Mouse (Mus musculus) cerebellum, adult 2 months (tissue): Measurements from ENCODE around the gene Hoga1. TPM values are rescaled to one million over a fixed set of nuclear protein-coding genes. Genes with fewer than 3 reads are reported as not detected.
"Not testable (repeated sequence)": the region's sequence is repeated elsewhere in the genome, so short reads cannot be mapped to it uniquely, and the experiment has no call there.

Source experiments
- DNase-seq, 2 experiments: peaks; one replicate each; pipeline ENCODE4 v3.0.0; 2021
- H3K27ac ChIP-seq: fragments of 200-500 bp; 2 replicates; pipeline ENCODE4 v1.5.1; 2012; ENCODE audit warnings: low read length, control low read depth, inconsistent platforms; ENCODE audit not compliant: insufficient read depth
- H3K27me3 ChIP-seq: fragments of 200-500 bp; 2 replicates; pipeline ENCODE4 v1.6.1; 2012; ENCODE audit warnings: inconsistent platforms, mild to moderate bottlenecking, low read length, moderate library complexity; ENCODE audit not compliant: control insufficient read depth, insufficient read depth
- H3K4me1 ChIP-seq: fragments of 200-500 bp; 2 replicates; pipeline ENCODE4 v1.6.1; 2011; ENCODE audit warnings: low read length; ENCODE audit not compliant: control insufficient read depth, insufficient read depth
- H3K4me3 ChIP-seq: fragments of 200-500 bp; replicated peaks from 2 replicates; pipeline ENCODE3; 2011; ENCODE audit warnings: mild to moderate bottlenecking, low read depth, low read length, control low read depth; ENCODE audit not compliant: insufficient read depth
- CTCF ChIP-seq: fragments of 200-500 bp; IDR thresholded peaks from 2 replicates; pipeline ENCODE4 v1.5.1; 2011; ENCODE audit warnings: low read depth, mild to moderate bottlenecking, control low read depth, low read length, moderate library complexity, borderline replicate concordance; ENCODE audit not compliant: insufficient read depth
- POLR2A ChIP-seq: fragments of 200-500 bp; IDR thresholded peaks from 2 replicates; pipeline ENCODE4 v1.6.1; 2011; ENCODE audit warnings: low read length, control low read depth, borderline replicate concordance; ENCODE audit not compliant: insufficient read depth
- whole genome bisulfite sequencing: fragments of 180-500 bp; shearing (Covaris S2); methylation state at CpG from one replicate; pipeline ENCODE4 v1.1.7; 2018; 5-methylcytosine and 5-hydroxymethylcytosine counted together
- polyA plus RNA-seq: library from polyadenylated mRNA; depleted of rRNA; stranded (reverse); fragments of >200 nt; gene quantifications from 2 replicates; pipeline ENCODE4 v1.2.3, GENCODE M21; 2012

Hoga1 gene
- polyA plus RNA-seq, 1 experiment = 2.4 TPM

GRCm38 (mm10) chr19:42079006-42079405 is 33.6 kb downstream of the Hoga1 start:
- no peak overlapping the region for H3K4me3 ChIP-seq
- 95% methylated on average over 12 of the region's 12 CpGs for WGBS
- no peak for TF ChIP-seq CTCF
- no peak for TF ChIP-seq POLR2A

GRCm38 (mm10) chr19:42079950-42080349 is 34.5 kb downstream of the Hoga1 start:
- no peak for DNase-seq
- Histone ChIP-seq H3K27ac (no peak overlapping the region), H3K4me3 (no peak overlapping the region), H3K27me3 (no peaks in the 10 kb centered on the region), H3K4me1 (no peaks in the 10 kb centered on the region)
- 74% methylated on average over 5 of the region's 5 CpGs for WGBS
- TF ChIP-seq POLR2A (no peak), CTCF (no peak)

More at GRCm38 (mm10) chr19:42079006-42079405, 33.6 kb downstream of the Hoga1 start:
- Histone ChIP-seq H3K27ac (no peak overlapping the region), H3K4me1 (no peaks in the 10 kb centered on the region), H3K27me3 (no peaks in the 10 kb centered on the region)
- no peak for DNase-seq

- Histone ChIP-seq H3K27me3 (no peaks in the 10 kb centered on the region), H3K4me3 (no peak overlapping the region), H3K4me1 (no peaks in the 10 kb centered on the region), H3K27ac (no peak overlapping the region)
- WGBS = 63% methylated on average over 11 of the region's 11 CpGs
- TF ChIP-seq POLR2A (no peak), CTCF (no peak)
- no peak for DNase-seq
Measured at GRCm38 (mm10) chr19:42080469-42080868, 35.1 kb downstream of the Hoga1 start.

- WGBS = 94% methylated on average over 5 of the region's 5 CpGs
- not testable (repeated sequence) for H3K27ac ChIP-seq, H3K4me1 ChIP-seq, H3K27me3 ChIP-seq, H3K4me3 ChIP-seq, DNase-seq
Measured at GRCm38 (mm10) chr19:42081613-42082012, 36.2 kb downstream of the Hoga1 start.

- H3K4me3 ChIP-seq = peak overlapping the region; percentile 98
- DNase-seq = no peak
- 4% methylated on average over 10 of the region's 10 CpGs for WGBS
- TF ChIP-seq CTCF = no peak
- TF ChIP-seq POLR2A = no peak
- H3K27me3 ChIP-seq = no peaks in the 10 kb centered on the region
- peak overlapping the region; percentile 13; the same call in 1 of the 2 replicates for H3K27ac ChIP-seq
- 0 out of 2 replicates have a peak, but pooled peaks cover 4% of the 10 kb centered on the region for H3K4me1 ChIP-seq
Measured at GRCm38 (mm10) chr19:42085690-42086089, 40.3 kb downstream of the Hoga1 start.

GRCm38 (mm10) chr19:42086166-42086565 is 40.8 kb downstream of the Hoga1 start, which contains the start of gene Morn4:
Gene Morn4 (minus strand): TSS chr19:42086357.
- WGBS = 0% methylated on average over 21 of the region's 21 CpGs
- no peaks in the 10 kb centered on the region for H3K27me3 ChIP-seq
- DNase-seq = peak; percentile 93 to 94
- TF ChIP-seq POLR2A = peak; percentile 83
- no peak for TF ChIP-seq CTCF
- peak within 1 kb of the TSS; percentile 13 for H3K27ac ChIP-seq
- 0 out of 2 replicates have a peak, but pooled peaks cover 4% of the 10 kb centered on the region for H3K4me1 ChIP-seq
- H3K4me3 ChIP-seq = peak within 1 kb of the TSS; percentile 98

GRCm38 (mm10) chr19:42089103-42089747 is 43.8 kb downstream of the Hoga1 start:
- no peaks in the 10 kb centered on the region for H3K27me3 ChIP-seq
- peak overlapping the region; percentile 17; the same call in 1 of the 2 replicates for H3K27ac ChIP-seq
- DNase-seq = peak; percentile 58 to 59
- no peak for TF ChIP-seq CTCF
- peak; percentile 29; the same call in 1 of the 2 replicates for TF ChIP-seq POLR2A
- H3K4me3 ChIP-seq = peak overlapping the region; percentile 20
- 21% methylated on average over 14 of the region's 14 CpGs for WGBS
- H3K4me1 ChIP-seq = 0 out of 2 replicates have a peak, but pooled peaks cover 4% of the 10 kb centered on the region

- WGBS = under 1% methylated on average over 52 of the region's 55 CpGs
- peak within 1 kb of the TSS; percentile 17; the same call in 1 of the 2 replicates for H3K27ac ChIP-seq
- peak within 1 kb of the TSS; percentile 61 for H3K4me3 ChIP-seq
- H3K27me3 ChIP-seq = no peaks in the 10 kb centered on the region
- DNase-seq = peak; percentile 98 to 100
- TF ChIP-seq POLR2A = peak; percentile 42; the same call in 1 of the 2 replicates
- TF ChIP-seq CTCF = no peak
- H3K4me1 ChIP-seq = 0 out of 2 replicates have a peak, but pooled peaks cover 4% of the 10 kb centered on the region
Measured at GRCm38 (mm10) chr19:42089748-42090595, 44.6 kb downstream of the Hoga1 start, which contains the start of gene Pi4k2a. Gene Pi4k2a (plus strand): TSS chr19:42090470.
